Mouse (Mus musculus) heart, adult 2 months (tissue): Measurements from ENCODE around the gene Dennd2c.

Source experiments
- CTCF ChIP-seq: fragments of 200-600 bp; IDR thresholded peaks from 2 replicates; pipeline ENCODE4 v1.8.1; 2022; ENCODE audit warnings: antibody characterized with exemption, mild to moderate bottlenecking, moderate library complexity
- POLR2A ChIP-seq: fragments of 200-500 bp; IDR thresholded peaks from 2 replicates; pipeline ENCODE4 v1.6.1; 2011; ENCODE audit warnings: mild to moderate bottlenecking, low read depth, low read length, control low read depth; ENCODE audit not compliant: insufficient read depth

DNA sequence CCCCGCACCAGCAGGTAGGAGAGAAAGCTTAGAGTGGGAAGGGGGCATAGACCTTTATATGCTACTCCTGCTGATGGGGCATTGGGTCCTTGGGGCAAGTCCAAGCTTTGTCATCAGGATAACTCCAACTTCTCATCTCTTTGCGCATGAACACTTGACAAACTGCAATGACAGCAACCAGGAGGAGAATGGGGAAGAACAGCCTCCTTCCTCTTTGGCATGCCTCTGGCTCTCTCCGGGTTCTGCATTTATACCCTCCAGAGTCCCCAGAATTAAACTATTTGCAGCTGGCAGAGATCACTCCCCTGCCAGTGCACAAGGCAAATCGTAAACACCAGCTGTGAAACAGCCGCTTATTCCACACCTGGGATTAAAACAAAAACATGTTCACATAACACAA lies 111.1 kb downstream of the Dennd2c start:
- TF ChIP-seq POLR2A: no peak
- no peak for TF ChIP-seq CTCF
